Mouse (Mus musculus) E14TG2a.4 (cell line): Measurements from ENCODE around the gene Ilf2.

Experiments
- H3K27me3 ChIP-seq: 2 replicates; pipeline ENCODE4 v1.6.1; 2014; ENCODE audit warnings: low read length, control low read depth; ENCODE audit not compliant: insufficient read depth
- H3K36me3 ChIP-seq: 2 replicates; pipeline ENCODE4 v1.6.1; 2014; ENCODE audit warnings: low read length, control low read depth; ENCODE audit not compliant: insufficient read depth
- H3K4me1 ChIP-seq: replicated peaks from 2 replicates; pipeline ENCODE4 v1.6.1; 2014; ENCODE audit warnings: low read depth, low read length, control low read depth
- H3K4me3 ChIP-seq: replicated peaks from 2 replicates; pipeline ENCODE4 v1.5.1; 2014; ENCODE audit warnings: mild to moderate bottlenecking, low read length
- H3K9me3 ChIP-seq: 2 replicates; pipeline ENCODE4 v1.6.1; 2014; ENCODE audit warnings: low read length, control low read depth
- CTCF ChIP-seq: conservative IDR thresholded peaks from 2 replicates; pipeline ENCODE4 v1.5.1; 2014; ENCODE audit warnings: low read length
- NANOG ChIP-seq: IDR thresholded peaks from 2 replicates; pipeline ENCODE4 v1.6.1; 2014; ENCODE audit warnings: borderline replicate concordance, low read length, mixed read lengths
- POU5F1 ChIP-seq: IDR thresholded peaks from 2 replicates; pipeline ENCODE4 v1.6.1; 2014; ENCODE audit warnings: low read length, borderline replicate concordance

The Ilf2 gene

DNA sequence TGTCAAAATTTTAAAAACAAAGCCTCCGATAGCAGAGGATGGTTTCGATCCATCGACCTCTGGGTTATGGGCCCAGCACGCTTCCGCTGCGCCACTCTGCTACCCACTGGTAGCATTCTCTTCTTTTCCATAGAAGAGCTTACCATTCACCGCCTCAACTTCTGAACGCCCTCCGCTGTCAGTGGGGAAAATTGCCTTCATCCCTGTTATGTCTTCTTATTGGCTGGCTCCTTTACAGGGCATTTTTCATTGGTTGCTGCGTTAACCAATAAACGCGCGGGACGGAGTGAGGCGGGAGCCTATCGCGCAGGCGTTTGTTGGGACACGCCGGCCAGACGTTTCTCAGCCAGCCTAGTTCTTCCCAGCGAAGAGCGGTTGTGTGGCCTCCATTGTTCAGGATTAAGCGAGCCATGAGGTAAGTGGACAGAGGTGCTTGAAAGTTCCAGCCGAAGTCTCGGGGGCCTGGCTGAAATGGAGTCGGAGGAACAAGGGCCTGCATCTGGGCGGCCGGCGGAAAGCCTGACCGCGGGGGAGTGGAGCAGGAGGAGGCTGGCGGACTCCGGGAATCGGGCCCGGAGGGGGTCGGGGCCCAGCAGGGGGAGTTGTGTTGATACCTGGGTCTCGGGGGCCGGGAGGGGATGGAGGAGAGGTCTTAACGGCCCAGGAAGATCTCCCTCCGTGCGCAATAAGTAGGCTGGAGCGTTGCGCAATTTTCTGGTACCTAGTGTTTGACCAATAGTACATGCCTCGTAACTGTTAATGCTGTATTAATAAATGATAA is at the start of gene Ilf2:
Gene Ilf2 (plus strand): TSS at position 296 of the 781 bp plus-strand sequence.
- no peaks in the 10 kb centered on the region for H3K9me3 ChIP-seq

DNA sequence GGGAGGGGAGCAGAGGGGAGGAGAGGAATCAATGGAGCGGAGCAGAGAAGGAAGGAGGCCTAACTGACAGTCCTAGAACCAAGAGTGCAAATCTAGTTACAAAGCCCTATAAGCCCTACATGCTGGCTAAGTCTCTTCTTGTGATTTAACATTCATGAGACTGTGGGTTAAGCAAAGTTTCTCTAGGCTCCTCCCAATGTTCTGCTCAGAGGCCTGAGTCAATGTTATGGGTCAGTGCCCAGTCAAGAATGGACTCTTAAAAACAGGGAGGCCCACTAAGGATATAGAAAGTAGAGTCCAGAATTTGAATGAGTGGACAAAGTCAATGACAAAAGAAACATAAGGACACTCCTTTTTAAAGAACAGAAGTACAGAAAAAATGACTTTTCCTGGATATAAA is 48.4 kb upstream of the Ilf2 start:
- H3K9me3 ChIP-seq, result no peaks in the 10 kb centered on the region
- TF ChIP-seq POU5F1 (no peak), CTCF (no peak), NANOG (no peak)
- H3K4me1 ChIP-seq, result peaks cover 81% of the 10 kb centered on the region
- no peaks in the 10 kb centered on the region for H3K27me3 ChIP-seq
- H3K4me3 ChIP-seq, result no peak overlapping the region
- peaks cover 77% of the 10 kb centered on the region for H3K36me3 ChIP-seq

More for the DNA sequence above, at the start of gene Ilf2:
- Histone ChIP-seq H3K4me3 (peak within 1 kb of the TSS; percentile 95), H3K27me3 (no peaks in the 10 kb centered on the region), H3K36me3 (peaks cover 40% of the 10 kb centered on the region), H3K4me1 (peaks cover 29% of the 10 kb centered on the region)
- TF ChIP-seq NANOG (no peak), POU5F1 (no peak), CTCF (no peak)

DNA sequence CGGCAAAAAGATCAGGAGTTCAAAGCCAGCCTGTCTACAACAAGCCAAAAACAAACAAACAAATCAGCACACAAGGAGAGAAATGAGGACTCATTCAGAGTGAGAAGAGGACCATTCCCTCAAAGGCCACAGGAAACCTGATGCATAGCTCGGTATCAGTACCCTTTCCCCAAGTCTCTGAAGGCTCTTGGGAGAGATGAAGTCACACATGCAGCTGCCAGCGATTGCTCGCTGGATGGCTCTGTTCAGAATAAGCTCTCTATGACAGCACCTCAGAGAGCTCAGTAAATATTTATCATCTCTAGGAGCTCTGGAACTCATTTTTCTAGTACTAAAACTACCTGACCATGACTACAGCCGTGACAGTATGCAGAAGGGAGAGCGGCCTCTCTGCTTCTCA is 47.7 kb upstream of the Ilf2 start:
- Histone ChIP-seq H3K9me3 (no peaks in the 10 kb centered on the region), H3K4me1 (peaks cover 80% of the 10 kb centered on the region), H3K36me3 (peaks cover 71% of the 10 kb centered on the region), H3K4me3 (peak overlapping the region; percentile 5; the same call in 1 of the 2 replicates), H3K27me3 (no peaks in the 10 kb centered on the region)
- TF ChIP-seq NANOG (no peak), POU5F1 (no peak), CTCF (no peak)

DNA sequence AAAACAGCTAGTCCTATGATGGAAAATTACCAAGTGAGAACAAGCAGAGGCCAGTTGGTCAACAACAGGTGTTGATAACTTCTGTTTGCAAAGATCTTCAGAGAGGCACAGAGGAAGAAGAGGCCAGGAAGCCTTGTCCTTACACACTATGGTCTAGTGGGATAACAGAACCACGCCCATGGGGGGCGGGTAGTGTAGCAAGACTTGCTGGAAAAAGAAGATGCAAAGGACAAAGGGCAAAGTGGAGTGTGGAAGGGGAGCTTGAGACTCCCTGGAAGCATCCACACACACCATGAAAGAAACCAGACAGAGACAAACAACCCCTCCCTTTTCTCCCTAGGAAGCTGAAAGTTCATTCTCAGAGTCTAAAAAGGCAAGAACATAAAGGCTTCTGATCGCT is 46.4 kb upstream of the Ilf2 start:
- H3K27me3 ChIP-seq, result no peaks in the 10 kb centered on the region
- H3K4me1 ChIP-seq, result peaks cover 79% of the 10 kb centered on the region
- H3K36me3 ChIP-seq, result peaks cover 58% of the 10 kb centered on the region
- no peaks in the 10 kb centered on the region for H3K9me3 ChIP-seq
- TF ChIP-seq CTCF, result no peak
- 0 out of 2 replicates have a peak, but pooled peaks have one; percentile 33 for TF ChIP-seq NANOG
- no peak for TF ChIP-seq POU5F1
- H3K4me3 ChIP-seq, result peak overlapping the region; percentile 1

DNA sequence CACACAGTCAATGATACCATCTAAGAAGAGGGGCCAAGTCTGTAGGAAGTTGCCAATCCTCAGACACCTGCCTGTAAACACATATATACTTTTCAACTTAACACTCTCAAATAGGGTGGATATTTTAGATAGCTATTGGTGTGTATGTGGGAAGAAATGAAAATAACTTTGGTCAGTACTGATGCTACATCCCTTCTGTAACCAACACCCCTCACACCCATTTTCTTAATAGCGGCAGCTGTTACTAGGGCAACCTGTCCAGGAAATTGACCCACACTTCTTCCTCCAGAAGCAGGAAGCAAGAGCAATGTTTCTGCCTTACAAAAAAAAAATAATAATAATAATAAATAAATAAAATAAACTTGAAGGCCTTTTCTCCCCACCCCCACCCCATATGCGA is 43.6 kb upstream of the Ilf2 start:
- TF ChIP-seq CTCF, result no peak
- TF ChIP-seq POU5F1, result no peak
- H3K27me3 ChIP-seq, result no peaks in the 10 kb centered on the region
- H3K36me3 ChIP-seq, result peaks cover 38% of the 10 kb centered on the region
- peaks cover 80% of the 10 kb centered on the region for H3K4me1 ChIP-seq
- H3K4me3 ChIP-seq, result peak overlapping the region; percentile 97
- H3K9me3 ChIP-seq, result no peaks in the 10 kb centered on the region

DNA sequence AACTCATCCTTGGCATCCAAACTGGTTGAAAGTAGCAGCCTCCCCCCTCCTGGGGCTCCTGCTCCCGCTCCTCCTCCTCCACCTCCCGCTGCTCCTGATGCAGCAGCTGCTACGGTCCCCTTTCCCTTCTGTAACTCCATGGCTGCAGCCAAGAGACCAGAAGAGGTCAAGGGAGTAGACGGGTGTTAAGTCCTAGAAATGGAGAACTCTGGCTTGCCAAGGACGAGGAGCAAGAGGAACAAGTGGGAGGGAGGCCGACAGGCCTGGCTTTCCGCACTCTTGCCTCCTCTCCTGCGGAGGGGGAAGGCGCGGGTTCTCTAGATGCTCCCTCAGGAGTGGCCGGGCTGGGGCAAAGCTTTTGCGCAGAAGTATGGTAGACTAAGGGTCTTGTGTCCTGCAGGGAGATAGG is 43.1 kb upstream of the Ilf2 start:
- Histone ChIP-seq H3K27me3 (no peaks in the 10 kb centered on the region), H3K9me3 (no peaks in the 10 kb centered on the region), H3K4me3 (peak overlapping the region; percentile 97), H3K36me3 (peaks cover 38% of the 10 kb centered on the region), H3K4me1 (peaks cover 81% of the 10 kb centered on the region)
- TF ChIP-seq CTCF, result no peak
- no peak for TF ChIP-seq POU5F1
- no peak for TF ChIP-seq NANOG

DNA sequence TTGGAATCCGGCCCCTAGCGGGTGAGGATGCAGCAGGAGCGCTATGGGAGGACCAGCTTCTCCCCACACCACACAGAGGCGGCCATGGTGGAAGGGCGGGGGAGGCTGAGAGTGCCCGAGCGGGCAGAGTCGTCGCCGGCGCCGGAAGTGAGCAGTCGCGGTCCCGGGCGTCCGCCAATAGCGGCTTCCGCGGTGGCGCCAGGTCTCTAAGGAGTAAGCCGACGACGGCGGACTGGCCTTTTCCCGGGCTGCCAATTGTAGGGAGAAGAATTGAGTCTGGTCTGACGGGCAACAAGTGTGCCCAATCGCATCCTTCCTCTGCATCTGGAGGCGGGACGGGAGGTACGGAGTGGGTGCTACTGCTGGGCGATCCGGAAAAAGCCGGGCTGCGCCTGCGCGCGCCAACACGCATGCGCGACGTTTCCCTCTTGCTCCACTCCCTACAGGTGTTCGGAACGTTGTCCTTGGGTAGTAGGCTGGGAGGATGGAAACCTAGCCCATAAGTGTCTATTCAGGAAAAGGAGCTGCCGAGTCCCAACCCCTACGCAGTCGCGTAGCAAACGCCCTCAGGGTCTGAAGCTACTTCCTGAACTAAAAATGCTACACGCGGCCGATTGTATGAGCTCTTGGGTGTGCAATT is 42.4 kb upstream of the Ilf2 start, which contains the start of gene Ints3:
Gene Ints3 (minus strand): TSS at position 242 of the 640 bp plus-strand sequence.
- TF ChIP-seq POU5F1, result no peak
- TF ChIP-seq CTCF, result no peak
- no peak for TF ChIP-seq NANOG

DNA sequence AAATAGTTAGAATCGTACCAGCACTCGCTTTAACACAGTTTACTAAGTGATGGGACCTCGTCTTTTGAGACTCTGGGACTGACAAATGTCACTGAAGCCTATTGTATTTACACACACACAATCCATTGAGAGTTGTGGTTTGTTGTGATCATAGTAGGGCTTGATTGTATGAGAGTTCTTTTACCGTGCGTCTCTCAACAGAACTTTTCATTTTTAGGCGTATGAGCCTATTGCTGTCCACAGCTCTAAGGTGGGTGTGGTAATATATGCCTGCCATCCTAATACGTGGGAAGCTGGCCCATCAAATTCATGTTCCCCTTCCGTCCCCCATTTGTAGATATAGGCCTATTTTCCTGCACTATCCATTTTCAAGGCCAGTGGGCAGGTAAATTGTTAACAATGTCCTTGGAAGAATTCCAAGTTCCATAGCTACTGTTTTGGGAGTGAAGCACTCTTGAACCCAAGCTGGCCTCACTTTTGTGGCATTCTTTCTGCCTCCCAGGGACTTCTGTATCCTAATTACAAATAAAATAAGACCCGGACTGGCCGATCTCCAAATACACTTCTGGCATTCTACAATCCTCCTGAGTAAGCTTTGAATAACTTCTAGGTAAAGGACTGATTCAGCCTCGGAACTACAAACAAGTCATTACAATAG is 41.7 kb upstream of the Ilf2 start:
- Histone ChIP-seq H3K27me3 (no peaks in the 10 kb centered on the region), H3K36me3 (peaks cover 25% of the 10 kb centered on the region), H3K4me3 (peak overlapping the region; percentile 97), H3K4me1 (peaks cover 81% of the 10 kb centered on the region), H3K9me3 (no peaks in the 10 kb centered on the region)
- TF ChIP-seq NANOG (no peak), CTCF (no peak), POU5F1 (no peak)

More for the DNA sequence above, 42.4 kb upstream of the Ilf2 start, which contains the start of gene Ints3:
- peak within 1 kb of the TSS; percentile 97 for H3K4me3 ChIP-seq
- no peaks in the 10 kb centered on the region for H3K9me3 ChIP-seq
- H3K4me1 ChIP-seq, result peaks cover 81% of the 10 kb centered on the region
- H3K27me3 ChIP-seq, result no peaks in the 10 kb centered on the region
- peaks cover 32% of the 10 kb centered on the region for H3K36me3 ChIP-seq
